Mouse (Mus musculus): Measurements from ENCODE around the gene Exd2.

DNA sequence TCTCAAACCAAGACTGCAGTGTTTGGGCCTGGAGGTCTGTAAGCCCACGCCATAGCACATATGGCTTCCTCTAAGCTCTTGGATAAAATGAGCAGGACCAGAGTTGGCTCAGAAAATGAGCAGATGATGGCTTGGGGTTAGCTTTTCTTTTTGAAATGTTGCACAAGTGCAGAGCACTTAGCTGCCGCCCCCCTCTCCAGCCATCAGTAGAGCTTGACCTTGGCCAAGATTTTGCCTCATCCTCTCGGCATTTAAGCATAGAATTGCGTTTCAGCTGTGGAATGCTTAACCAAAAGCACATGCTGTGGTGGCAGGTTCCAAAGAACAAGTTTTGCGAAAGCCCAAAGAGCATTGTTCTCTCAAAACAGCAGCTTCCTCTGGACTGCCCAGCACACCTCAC is 41.8 kb downstream of the Exd2 start:
- TF ChIP-seq CTCF (IDR thresholded peaks at IDR 0.05; ENCODE audit: low read depth, low read length) (no peak), POLR2A (IDR thresholded peaks at IDR 0.05; ENCODE audit: extremely low read depth, insufficient read depth, low read length) (no peak)

Data from liver, adult 2 months (tissue).